Mouse (Mus musculus) ovary, postnatal 10 days (tissue): ENCODE results near the gene Ybx2.

Experiments used
- DNase-seq: peaks from one replicate; pipeline ENCODE4 v3.0.0; 2022; ENCODE audit warnings: low spot score

The Ybx2 gene

DNA sequence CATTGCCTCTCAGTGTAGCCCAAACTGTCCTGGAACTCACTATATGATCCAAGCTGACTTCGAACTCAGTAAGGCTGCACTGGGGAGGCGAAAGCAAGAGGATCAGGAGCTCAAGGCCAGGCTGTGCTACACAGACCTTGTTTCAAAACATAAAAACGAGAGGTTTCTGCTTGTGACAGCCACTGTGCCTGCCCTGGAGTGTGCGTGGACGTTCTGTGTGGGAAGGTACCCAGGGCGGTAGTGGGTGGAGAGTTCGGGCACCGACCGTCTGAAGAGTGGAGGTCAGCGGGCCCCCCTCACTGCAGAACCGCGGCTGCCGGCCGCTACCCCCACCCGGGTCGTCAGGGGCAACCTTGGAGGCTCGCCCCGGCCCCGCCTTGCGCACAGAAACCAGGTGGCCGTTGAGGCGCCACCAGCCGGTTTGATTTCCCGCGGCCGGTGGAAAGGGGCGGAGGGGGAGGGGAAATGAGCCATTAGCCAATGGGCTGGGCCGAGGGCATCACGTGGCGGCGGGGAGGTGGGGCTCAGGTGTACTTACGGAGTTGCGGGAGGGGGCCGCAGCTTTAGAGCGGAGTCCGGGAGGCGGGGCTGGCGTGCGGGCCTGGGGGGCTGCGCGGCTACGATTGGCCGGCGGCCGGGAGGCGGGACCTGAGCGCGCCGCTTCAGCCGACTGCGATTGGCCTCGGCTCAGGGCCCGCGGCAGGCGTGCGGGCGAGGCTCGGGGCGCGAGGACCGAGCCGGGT, at the start of gene Ybx2:
Gene Ybx2 (plus strand): TSS at position 660 of the 743 bp plus-strand sequence.
- no peak for DNase-seq

DNA sequence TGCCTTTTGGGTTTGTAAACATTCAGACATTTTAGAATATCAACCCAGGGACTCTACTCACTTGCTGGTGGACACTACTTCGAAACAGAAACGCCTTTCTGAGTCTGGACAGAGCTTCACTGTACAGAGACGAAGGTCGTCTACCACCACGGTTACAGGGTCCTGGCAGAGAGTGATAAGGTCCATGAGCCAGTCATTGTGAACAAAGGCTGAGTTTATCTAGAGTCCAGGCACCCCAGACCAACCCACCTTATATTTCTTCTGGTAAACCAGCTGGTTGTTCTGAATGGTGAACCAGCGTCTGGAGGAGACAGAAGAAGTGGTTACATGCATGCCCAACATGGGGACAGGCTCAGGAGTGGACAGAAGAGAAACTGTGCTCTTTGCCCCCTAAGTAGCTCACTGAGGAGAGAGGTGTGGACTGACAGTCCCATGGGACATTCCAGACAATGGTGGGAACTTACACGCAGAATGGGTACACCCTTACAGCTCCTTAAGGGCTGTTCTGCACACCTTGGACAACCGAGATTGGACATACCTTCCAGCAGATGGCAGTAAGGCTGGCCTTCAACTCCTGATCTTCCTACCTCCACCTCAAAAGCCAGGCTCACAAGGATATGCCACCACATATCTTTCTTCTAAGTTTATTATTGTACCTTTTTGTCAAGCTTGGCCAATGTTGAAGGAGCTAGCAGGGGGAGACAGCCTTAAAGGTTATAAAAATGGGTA, 48.5 kb upstream of the Ybx2 start:
- no peak for DNase-seq

DNA sequence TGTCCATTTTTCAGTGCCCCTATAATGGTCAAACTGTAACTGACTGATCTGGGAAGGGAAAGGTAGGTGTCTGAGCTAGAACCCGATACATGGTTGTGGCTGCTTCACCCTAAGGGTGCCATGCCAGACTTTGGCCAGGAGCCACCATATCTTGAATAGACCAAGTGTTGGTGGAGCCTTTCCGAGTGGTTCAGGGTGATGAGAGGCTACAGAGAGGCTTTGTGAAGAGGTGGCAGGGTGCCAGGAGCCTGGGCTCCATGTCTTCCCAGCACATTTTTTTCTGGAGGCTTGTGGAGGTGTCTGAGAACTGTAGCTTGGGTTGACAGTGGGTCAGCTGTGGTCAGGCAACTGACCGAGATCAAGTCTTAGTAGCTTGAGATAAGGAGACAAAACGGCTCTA, 44.1 kb upstream of the Ybx2 start:
- DNase-seq, result no peak

DNA sequence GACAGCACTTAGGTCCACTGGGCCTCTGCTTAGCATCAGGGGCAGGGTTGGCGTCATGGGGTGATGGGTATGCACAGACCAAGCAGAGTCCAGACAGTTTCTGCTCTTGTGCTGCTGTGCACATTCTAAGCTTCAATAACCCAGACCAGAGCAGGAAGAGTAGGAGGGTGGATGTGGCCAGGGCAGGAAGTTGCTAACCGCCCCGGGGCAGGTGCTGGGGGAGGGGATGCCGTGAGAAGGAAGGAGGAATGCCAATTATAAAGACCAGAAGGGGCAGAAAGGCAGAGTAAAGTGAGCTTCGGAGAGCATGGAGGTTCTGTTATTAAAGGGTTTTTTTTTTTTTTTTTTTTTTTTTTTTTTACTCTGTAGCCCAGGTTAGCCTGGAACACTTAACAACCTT, 40.9 kb upstream of the Ybx2 start:
- DNase-seq, result no peak

DNA sequence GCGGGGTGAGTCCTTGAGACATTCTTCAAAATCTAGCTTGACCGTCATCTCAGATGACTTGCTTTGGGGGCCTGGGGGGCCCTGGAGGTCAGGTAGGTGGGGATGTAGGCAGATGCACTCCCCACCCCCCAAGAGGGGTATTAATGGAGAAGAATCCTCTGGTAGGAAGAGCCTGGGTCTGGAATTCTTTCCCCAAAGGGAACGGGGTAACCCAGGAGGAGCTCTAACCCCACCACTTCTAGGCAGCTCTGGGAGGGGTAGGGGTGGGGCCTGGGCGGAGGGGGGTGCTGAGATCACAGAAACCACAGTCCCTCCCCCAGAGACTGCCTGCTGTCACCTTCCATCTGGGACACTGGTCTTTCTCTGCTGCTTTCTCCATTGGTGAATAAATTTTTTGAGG, 40.3 kb upstream of the Ybx2 start, which contains the start of gene Acap1:
Gene Acap1 (minus strand): TSS at position 249 of the 400 bp plus-strand sequence.
- DNase-seq, result no peak

DNA sequence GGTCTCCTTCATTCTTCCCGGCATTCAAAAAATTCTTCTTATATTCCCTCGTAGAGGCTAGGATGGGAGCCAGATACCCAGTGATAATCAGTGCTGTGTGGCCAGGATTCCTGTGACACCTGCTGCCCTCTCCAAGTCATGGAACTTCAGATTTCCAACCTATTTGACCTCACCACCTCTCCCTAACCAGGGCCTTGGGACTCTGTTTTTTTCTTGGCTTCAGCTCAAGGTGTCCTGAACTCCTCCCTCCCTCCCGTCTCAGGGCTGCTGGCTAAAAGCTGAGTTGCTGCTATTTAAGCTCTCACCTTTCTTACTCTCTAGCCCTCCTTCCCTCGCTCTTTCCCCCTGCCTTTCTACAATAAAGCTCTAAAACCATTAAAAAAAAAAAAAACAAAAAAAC, 35.7 kb upstream of the Ybx2 start:
- DNase-seq, result no peak

DNA sequence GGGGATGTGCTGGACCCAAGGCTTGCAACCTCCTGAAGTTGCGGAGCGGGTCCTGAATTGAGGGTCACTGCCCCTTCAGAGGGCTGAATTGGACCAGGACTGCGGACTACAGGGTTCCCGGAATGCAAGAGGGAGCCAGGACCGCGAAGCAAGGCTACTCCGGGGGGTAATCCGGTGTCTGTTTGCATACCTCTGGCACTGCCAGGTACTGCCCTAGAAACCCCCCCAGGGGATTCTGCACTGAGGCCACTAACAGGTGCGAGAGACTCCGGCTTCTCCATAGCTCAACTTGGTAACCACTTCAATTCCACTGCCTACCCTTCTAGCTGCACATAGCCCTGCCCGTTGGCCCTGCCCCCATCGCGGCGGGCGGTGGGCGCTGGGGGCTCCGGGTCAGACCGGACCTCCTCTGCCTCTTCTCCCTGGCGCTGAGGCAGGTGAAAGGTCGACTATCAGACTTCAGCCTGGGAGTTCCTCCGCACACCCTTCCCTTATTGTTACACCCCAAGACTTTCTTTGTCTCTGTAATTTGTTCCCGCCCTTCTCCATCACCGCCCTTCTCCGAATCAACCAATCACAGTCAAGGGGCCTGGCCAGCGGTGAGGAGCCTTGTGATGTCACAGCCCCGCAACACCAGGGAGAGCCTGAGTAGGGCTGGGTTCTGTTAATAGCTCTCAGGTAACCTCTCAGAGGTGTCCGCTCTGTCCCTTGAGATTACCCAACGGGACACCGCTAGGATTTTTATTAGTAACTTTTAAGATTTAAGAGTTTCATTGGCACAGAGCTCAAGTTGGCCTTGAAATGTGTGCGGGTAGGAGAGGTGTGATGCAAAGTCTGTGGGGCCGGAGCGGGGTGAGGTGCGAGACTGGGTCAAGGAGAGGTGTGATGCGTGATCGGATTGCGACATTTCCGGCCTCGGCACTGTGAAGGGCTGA, 34.9 kb upstream of the Ybx2 start, which contains the start of the genes 2810408A11Rik and Neurl4:
Gene 2810408A11Rik (minus strand): TSS at position 517 of the 935 bp plus-strand sequence.
Gene Neurl4 (plus strand): TSS at position 602 of the 935 bp plus-strand sequence.
- peak; percentile 69 for DNase-seq

DNA sequence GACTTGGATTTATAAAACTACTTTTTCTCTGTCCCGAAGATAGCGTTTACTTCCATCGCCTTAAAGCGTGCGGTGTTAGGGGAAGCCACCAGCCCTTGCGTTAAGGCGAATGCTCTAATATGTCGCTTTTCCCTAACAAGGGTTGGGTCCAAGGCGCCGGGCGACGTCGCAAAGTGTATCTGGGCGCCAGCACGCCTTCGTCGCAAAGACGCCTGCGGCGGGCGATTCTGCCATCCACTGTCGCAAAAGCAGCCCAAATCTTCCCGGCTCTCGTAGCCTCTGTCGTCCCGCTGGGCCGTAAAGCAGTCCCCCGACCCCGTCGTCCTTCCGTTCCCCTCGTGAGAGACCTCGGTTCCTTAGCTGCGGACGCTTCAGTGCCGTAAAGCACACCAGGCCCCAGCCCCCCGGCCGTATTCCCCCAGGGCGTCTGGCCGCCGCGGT, 34.2 kb upstream of the Ybx2 start:
- DNase-seq, result peak; percentile 75

DNA sequence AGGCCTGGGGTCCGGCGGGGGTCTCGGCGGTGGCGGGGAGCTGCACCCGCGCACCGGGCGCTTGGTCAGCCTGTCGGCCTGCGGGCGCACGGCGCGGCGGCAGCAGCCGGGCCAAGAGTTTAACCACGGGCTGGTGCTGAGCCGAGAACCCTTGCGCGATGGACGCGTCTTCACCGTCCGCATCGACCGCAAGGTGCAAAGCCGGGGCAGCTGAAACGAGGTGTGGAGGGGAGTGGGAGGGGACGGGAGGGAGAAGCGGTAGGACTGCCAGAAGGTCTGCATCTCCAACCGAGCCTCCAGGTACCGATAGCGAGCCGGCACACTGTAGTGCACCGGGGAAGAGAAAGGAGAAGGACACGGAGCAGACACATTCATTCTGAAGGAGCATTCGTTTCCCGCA, 33.6 kb upstream of the Ybx2 start:
- DNase-seq, result no peak

DNA sequence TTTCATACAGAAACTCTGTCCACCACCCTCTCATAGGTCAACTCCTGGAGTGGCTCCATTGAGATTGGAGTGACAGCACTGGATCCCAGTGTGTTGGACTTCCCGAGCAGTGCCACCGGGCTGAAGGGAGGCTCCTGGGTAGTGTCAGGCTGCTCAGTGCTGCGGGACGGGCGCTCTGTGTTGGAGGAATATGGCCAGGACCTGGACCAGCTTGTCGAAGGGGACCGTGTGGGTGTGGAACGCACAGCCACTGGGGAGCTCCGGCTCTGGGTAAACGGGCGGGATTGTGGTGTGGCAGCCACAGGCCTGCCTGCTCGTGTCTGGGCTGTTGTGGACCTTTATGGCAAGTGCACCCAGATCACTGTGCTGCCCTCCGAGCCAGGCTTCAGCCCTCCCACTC, 32.6 kb upstream of the Ybx2 start:
- DNase-seq, result no peak

DNA sequence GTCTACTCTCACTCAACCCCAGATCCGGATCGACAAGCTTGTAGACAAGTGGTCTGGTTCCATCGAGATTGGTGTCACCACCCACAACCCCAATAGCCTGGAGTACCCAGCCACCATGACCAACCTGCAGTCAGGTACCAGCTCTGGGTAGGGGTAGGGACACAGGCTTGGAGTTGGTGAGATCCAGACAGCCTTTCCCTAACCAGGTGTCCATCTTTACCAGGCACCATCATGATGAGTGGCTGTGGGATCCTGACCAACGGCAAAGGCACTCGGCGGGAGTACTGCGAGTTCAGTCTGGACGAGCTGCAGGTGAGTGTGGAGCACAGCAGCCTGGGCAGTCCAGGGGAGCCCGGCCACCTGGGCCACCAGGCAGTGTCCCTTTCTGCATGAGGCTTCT, 31.3 kb upstream of the Ybx2 start:
- DNase-seq, result no peak

DNA sequence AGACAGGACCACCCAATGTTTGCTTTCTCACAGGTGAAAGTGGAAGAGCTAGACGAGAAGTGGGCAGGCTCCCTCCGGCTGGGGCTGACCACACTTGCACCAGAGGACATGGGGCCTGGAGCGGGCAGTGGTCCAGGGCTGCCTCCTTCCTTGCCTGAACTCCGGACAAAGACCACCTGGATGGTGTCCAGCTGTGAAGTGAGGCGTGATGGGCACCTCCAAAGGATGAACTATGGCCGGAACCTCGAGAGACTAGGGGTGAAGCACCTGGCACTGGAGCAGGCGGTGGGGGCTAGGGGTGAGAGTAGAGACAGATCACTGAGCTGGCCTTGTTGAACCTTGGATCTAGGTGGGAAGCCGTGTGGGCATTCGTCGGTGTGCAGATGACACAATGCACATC, 27.0 kb upstream of the Ybx2 start:
- no peak for DNase-seq

DNA sequence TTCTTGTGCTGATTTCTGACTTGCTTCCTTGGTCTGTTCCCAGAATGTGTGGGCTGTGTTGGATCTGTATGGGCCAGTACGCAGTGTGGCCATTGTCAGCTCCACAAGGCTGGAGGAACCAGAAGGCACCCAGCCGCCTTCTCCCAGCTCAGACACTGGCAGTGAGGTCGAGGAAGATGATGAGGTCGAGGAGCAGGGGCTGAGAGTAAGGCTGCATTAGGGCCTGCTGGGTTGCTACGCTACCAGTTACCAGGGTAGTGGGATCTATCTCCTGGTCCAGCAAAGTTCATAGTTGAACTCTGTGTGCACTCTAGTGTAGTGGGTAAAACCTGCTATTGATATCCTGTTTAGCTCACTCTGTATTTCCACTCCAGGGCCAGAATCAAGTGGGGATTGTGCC, 26.4 kb upstream of the Ybx2 start:
- no peak for DNase-seq

DNA sequence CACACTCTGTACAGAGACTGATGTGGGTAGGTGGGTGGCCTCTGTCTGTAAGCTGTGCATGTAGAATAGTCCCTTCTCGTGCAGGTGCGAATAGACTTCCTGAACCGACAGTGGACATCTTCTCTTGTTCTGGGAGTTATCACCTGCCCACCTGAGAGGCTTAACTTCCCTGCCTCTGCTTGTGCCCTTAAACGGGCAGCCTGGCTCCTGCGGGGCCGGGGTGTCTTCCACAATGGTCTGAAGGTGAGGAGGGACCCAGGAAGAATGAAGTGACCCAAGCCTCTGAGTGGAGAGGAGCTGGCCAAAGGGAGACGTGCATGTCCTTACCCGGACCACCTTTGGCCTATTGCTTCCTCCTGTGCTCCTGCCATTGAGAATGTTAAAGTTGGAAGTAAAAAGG, 25.4 kb upstream of the Ybx2 start:
- no peak for DNase-seq

DNA sequence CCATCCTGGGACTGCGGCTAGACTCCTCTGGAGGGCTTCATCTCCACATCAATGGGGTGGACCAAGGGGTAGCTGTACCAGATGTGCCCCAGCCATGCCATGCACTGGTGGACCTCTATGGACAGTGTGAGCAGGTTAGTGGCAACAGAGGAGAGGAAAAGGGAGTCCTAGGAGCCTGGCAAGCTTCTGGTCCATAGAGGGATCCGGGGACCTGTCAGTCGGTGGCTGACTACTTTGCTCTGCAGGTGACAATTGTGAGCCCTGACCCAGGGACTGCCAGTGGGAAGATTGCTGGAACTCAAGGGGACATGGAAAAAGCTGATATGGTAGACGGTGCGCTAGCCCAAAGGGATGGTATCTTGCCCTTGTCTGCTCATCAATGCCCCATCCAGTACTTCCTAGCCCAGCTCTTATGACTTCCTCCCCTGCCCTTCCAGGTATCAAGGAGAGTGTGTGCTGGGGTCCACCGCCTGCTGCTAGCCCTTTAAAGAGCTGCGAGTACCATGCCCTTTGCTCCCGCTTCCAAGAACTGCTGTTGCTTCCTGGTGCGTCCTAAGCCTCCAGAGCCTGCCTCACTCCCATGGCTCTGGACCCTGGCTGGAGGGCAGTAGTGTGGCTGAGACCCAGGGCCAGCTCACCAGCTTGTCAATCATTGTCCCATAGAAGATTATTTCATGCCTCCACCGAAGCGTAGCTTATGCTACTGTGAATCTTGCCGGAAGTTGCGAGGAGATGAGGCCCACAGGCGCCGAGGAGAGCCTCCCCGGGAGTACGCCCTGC, 24.6 kb upstream of the Ybx2 start:
- no peak for DNase-seq

DNA sequence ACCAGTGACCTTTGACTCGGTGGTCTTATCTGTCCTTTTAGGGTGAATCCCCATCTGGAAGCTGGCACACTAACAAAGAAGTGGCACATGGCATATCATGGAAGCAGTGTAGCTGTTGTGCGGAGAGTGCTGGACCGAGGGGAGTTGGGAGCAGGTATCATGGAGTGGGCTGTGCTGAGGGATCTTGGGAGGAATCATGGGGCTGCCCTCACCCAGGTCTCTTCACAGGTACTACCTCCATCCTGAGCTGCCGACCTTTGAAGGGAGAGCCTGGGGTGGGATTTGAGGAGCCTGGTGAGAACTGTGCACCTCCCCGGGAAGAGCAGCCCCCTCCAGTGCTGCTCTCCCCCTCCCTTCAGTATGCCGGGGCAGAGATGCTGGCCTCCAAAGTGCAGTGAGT, 23.9 kb upstream of the Ybx2 start:
- no peak for DNase-seq

DNA sequence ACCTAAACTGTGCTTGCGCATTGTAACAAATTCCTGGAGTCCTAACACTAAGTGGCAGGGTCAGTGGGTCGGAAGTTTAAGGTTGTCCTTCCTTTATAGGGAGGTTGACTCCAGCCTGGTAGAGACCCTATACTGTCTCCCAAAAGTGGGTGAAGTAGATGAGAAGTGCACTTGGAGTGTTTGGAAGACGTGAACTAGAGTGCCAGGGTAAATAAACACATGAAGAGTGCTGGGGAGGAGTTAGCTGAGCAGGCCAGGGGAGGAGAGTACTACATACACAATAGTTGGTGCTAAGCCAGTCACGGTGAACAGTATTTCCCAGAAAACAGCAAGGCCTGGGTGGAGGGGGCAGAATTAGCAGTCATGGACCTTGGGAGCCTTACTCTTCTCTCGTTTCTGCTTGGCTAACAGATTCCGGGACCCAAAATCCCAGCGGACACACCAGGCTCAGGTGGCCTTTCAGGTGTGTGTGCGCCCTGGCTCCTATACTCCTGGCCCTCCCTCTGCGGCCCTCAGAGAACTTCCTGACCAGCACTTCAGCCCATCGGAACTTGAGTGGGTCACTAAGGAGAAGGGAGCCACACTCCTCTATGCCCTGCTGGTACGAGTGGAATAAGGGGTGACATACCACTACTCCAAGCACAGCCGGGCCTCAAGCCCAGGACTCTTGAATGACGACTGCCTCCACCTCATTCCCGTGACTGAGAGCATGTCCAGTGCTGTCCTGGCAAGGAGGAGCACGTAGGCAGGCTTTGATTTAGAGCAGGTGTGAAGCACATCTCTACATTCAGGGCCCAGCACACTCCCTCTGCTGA, 22.7 kb upstream of the Ybx2 start:
- DNase-seq, result no peak

DNA sequence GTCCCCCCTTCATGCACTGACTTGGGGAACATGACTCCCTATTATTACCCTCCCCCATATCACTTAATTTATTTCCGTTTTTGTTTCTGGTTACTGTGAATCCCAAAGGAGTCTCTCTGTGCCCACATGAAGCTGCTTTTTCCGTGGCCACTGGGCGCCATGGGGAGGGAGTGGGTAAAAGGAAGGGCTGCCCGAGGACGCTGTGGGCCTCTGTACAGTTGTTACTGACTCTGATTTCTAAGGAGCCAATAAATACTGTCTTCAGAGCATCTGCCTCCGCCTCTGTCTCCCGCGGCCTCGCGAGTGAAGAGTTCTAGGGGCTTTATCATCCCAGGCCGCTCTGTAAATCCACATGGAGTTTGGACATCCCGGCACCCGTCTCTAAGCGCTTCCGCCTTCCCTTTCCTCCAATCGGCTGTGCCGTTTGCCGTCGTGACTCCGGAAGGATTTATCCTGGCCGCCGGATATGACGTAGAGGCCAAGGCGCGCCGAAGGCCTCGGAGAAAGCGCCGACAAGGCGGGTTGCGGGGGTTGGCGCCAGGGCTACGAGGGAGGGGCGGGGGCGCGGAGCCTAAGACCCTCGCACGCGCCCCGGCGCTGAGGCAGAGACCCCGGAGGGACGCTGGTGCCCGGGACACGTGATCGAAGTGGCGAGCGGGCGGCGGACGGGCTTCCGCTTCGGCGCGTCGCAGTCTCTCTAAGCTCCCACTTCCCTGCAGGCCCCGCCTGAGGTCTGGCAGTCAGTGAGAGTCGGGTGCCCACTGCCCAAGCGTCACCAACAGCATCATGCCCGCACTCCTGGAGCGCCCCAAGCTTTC, 21.8 kb upstream of the Ybx2 start, which contains the start of gene Gps2:
Gene Gps2 (plus strand): TSS at position 335 of the 818 bp plus-strand sequence.
- DNase-seq, result peak; percentile 97

DNA sequence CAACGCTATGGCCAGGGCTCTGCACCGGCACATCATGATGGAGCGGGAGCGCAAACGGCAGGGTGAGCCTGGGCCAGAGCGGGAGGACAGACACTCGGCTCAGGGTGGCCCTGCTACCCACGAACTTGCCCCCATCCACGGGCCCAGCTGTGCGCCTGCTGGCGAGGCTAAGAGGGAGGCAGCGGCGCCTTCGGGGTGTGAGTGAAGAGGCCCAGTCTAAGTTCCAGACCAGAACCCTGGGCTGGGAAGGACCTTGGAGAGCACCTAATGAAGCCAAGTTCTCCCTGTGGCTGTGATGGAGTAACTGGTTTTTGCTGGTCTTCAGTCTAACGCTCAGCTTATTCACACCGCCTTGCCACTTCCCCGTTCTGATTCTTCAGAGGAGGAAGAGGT, 21.2 kb upstream of the Ybx2 start:
- DNase-seq, result no peak
